Mouse (Mus musculus) erythroblast, embryonic 14.5 days (primary cell): ENCODE measurements around the gene Arhgap1. TPM values are rescaled to one million over a fixed set of nuclear protein-coding genes. Genes with fewer than 3 reads are reported as not detected.
A peak's percentile ranks its signal among the peaks of the same experiment; 100 is the strongest.

Source experiments
- H3K27me3 ChIP-seq: 2 replicates; pipeline ENCODE4 v1.6.1; 2012; ENCODE audit warnings: inconsistent platforms; ENCODE audit not compliant: control insufficient read depth
- H3K36me3 ChIP-seq: 2 replicates; pipeline ENCODE4 v1.6.1; 2012; ENCODE audit warnings: mild to moderate bottlenecking, inconsistent platforms; ENCODE audit not compliant: control insufficient read depth
- H3K4me1 ChIP-seq: 2 replicates; pipeline ENCODE4 v1.6.1; 2012; ENCODE audit warnings: inconsistent platforms; ENCODE audit not compliant: control insufficient read depth
- H3K4me3 ChIP-seq: replicated peaks from 2 replicates; pipeline ENCODE3; 2012; ENCODE audit warnings: moderate library complexity, mild to moderate bottlenecking, inconsistent platforms
- H3K9me3 ChIP-seq: 2 replicates; pipeline ENCODE4 v1.6.1; 2012; ENCODE audit warnings: low read length, inconsistent platforms, mixed read lengths; ENCODE audit not compliant: control insufficient read depth
- GATA1 ChIP-seq: IDR thresholded peaks from 2 replicates; pipeline ENCODE4 v1.6.1; 2012; ENCODE audit warnings: low read length, inconsistent platforms, mixed read lengths
- TAL1 ChIP-seq: IDR thresholded peaks from 3 replicates; pipeline ENCODE4 v1.6.1; 2012; ENCODE audit warnings: low read length, inconsistent platforms, mixed read lengths
- polyA plus RNA-seq: library from polyadenylated mRNA; stranded (reverse); fragments of >175 nt; gene quantifications from 2 replicates; pipeline ENCODE4 v1.2.3, GENCODE M21; 2012

The Arhgap1 gene
- polyA plus RNA-seq, 1 experiment, result 1.5 TPM

DNA sequence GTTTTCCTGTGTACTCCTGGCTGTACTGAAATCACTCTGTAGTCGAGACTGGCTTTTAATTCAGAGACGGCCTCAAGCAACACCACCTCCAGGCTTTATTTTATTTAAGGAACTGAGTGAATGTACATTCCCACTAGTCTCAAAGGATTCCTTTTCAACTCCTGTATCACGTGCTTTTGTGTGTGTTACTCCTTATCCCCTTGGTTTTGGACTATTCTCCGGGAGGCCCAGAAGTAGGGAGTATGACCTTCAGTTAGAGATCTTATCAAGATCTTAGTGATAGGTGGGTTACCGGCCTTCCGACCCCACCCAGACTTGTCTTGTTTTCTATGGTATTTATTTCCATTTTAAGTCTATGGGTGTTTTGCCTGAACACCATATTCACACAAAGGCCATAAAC, 56.1 kb downstream of the Arhgap1 start:
- H3K9me3 ChIP-seq, result no peaks in the 10 kb centered on the region
- peaks cover 16% of the 10 kb centered on the region for H3K4me1 ChIP-seq
- no peaks in the 10 kb centered on the region for H3K27me3 ChIP-seq
- no peak overlapping the region for H3K4me3 ChIP-seq
- TF ChIP-seq GATA1 (no peak), TAL1 (no peak)
- H3K36me3 ChIP-seq, result no peaks in the 10 kb centered on the region; the same call in 1 of the 2 replicates

DNA sequence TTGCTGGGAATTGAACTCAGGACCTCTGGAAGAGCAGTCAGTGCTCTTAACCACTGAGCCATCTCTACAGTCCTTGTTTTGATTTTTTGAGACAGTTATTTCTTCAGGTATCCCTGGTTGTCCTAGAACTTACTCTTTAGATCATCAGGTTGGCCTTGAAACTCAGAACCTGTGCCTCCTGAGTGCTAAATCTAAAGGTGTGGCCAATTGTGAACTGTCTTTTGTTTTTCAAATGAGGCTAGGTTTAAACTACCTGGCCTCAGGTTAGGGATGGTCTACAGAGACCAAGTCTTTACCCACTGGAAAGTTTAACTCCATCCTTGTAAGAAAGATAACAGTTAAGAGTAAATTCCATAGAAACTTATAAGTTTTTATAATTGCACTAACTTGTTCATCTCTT, 56.8 kb downstream of the Arhgap1 start:
- Histone ChIP-seq H3K4me1 (peaks cover 20% of the 10 kb centered on the region), H3K4me3 (no peak overlapping the region), H3K27me3 (no peaks in the 10 kb centered on the region), H3K9me3 (no peaks in the 10 kb centered on the region), H3K36me3 (no peaks in the 10 kb centered on the region; the same call in 1 of the 2 replicates)
- TF ChIP-seq TAL1 (no peak), GATA1 (no peak)

DNA sequence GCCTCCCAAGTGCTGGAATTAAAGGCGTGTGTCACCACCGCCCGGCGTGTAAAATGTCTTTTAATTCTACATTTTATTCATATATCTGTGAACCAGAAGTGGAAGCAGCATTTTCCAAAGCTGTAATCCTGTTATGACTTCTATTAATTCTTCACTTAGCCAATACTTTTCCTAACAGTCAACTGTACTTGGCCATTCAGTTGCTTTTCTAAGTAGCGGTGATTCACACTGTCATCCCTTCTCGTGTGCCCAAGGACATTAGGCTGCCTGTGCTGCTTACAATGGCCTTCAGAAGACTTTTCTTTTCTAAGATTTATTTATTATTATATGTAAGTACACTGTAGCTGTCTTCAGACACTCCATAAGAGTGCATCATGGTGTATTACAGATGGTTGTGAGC, 58.7 kb downstream of the Arhgap1 start:
- H3K9me3 ChIP-seq, result no peaks in the 10 kb centered on the region
- peaks cover 32% of the 10 kb centered on the region for H3K4me1 ChIP-seq
- no peak for TF ChIP-seq TAL1
- TF ChIP-seq GATA1, result no peak
- H3K4me3 ChIP-seq, result no peak overlapping the region
- peaks cover 4% of the 10 kb centered on the region for H3K36me3 ChIP-seq
- H3K27me3 ChIP-seq, result no peaks in the 10 kb centered on the region

DNA sequence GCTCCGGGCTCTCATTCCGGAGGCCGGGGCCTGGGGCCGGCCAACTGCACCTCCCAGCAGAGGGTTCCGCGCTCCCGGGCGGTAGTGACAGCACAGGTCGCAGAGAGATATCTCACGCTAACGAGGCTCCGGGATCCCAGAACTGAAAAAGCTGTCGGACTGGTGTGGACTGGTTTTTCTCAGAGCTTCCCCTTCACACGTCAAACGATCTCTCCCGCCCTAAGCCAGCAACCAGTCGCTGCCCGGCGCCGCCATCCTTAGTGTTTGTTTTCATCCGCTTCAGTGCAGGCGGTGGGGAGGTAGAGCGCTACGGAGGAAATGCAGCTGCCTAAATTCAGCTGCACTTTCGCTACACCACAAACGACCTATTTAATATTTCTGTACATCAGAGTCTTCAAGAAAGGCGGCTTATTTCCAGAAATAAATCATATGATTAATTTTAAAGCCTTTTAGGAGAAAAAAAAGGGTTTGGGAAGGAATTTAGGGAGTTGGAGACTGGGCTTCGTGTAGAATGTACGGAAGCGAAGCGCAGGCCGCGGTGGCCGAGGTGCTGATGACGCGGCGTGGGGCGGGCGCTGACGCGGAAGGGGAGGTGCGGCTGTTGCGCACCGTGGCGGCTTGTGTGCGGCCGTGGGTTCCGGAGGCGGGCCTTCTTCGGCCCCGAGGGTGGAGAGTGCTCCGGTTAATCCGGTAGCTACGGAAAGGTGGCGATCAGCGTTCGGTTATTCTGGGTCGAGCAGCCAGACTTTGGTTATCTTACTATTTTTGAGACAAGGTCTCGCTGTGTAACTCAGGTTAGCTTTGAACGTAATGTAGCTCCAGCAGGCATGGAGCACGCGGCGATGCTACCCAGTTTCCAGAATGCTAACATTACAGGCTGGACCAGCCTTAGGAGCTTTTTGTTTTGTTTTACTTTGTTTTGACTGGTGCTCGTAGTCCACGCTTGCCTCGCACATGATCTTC, 60.9 kb downstream of the Arhgap1 start, which contains the start of the genes Atg13 and Harbi1:
Gene Atg13 (minus strand): TSS at position 305 of the 963 bp plus-strand sequence.
Gene Harbi1 (plus strand): TSS at position 581 of the 963 bp plus-strand sequence.
- H3K27me3 ChIP-seq, result no peaks in the 10 kb centered on the region
- no peaks in the 10 kb centered on the region for H3K9me3 ChIP-seq
- H3K4me3 ChIP-seq, result peak within 1 kb of the TSS; percentile 97
- TF ChIP-seq GATA1 (no peak), TAL1 (no peak)
- H3K36me3 ChIP-seq, result peaks cover 4% of the 10 kb centered on the region
- peaks cover 34% of the 10 kb centered on the region for H3K4me1 ChIP-seq

DNA sequence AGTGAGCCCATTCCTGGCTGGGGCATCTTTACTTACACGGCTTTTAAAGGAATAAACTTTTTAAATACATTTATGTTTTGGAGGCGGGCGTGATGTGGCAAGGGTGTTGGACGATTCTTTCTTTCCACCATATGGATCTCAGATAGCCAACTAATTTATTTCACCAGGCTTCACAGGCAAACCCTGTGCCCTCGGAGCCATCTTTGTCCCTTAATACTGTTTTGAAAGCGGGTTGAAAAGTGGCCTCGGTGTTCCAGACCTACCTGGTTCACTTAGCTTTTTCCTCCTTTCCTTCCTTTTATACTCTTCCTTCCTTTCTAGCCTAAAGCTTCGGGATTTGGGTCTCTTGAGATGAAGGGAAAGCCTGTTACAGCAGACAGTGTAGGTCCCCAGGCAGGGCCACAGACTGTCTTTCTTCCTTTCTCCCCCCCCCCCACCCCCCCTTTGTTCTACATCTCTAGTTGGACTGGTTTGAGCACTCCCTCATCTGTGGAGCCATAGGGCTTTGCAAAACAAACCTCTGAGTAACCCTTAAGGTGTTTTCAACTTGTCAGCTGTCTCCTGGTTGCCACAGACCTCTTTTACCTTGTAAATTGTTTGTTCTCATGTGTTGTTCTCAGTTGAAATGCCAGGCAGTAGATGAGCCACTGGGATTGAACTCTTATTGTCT, 61.7 kb downstream of the Arhgap1 start:
- Histone ChIP-seq H3K9me3 (no peaks in the 10 kb centered on the region), H3K4me3 (peak overlapping the region; percentile 97), H3K4me1 (peaks cover 34% of the 10 kb centered on the region), H3K27me3 (no peaks in the 10 kb centered on the region), H3K36me3 (peaks cover 6% of the 10 kb centered on the region)
- no peak for TF ChIP-seq TAL1
- no peak for TF ChIP-seq GATA1

DNA sequence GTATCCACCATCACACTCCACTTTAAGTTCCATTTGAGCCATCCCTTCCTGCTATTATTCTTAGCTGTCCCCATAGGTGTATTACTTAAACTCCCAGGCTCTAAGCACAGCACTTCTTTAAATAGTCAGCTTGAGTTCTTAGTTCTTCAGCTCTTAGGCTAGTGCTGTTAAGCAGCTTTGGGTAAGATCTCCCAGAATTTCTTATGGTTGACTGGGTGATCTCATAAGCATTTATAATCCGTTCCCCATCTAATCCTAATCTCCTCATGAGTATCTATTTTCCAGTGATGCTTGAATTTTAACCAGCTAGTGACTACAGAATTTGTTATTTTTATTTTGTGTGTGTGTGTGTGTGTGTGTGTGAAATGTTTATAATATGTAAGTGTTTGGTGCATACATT, 65.3 kb downstream of the Arhgap1 start:
- Histone ChIP-seq H3K4me3 (no peak overlapping the region), H3K4me1 (peaks cover 19% of the 10 kb centered on the region), H3K9me3 (no peaks in the 10 kb centered on the region), H3K27me3 (no peaks in the 10 kb centered on the region), H3K36me3 (peaks cover 9% of the 10 kb centered on the region)
- TF ChIP-seq TAL1 (no peak), GATA1 (no peak)

DNA sequence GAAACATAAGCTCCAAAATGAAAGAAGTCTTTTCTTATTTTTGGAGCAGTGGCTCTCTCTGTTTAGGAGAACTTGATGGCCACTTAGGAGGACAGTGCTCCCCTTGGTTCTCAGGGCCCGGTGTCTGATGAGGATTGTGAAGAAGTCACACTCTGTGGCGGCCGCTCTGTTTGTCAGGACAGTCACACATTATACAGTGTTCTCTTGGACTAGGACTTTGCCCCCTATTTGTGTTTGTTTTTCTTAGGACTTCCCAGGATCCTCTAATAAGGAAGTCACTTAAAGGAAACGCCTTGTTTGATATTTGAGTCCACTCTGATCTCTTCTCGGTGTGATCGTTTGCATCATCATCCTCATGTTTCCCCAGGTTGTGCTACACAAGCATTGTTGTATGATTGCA, 68.6 kb downstream of the Arhgap1 start:
- peaks cover 2% of the 10 kb centered on the region; the same call in 1 of the 2 replicates for H3K4me1 ChIP-seq
- TF ChIP-seq GATA1, result no peak
- TF ChIP-seq TAL1, result no peak
- H3K36me3 ChIP-seq, result peaks cover 12% of the 10 kb centered on the region
- H3K4me3 ChIP-seq, result no peak overlapping the region
- H3K9me3 ChIP-seq, result no peaks in the 10 kb centered on the region
- no peaks in the 10 kb centered on the region for H3K27me3 ChIP-seq

Other genes with a start within 250 kb of the Arhgap1 start
- gene 1110051M20Rik, start 205.2 kb upstream of the Arhgap1 start, polyA plus RNA-seq, result 0.09 and 0.18 TPM in 2 replicates
- not detected in 2 replicates for gene Lrp4, start 192.3 kb upstream of the Arhgap1 start, polyA plus RNA-seq
- 0.32 and 0.49 TPM in 2 replicates for gene Ckap5, start 123.1 kb upstream of the Arhgap1 start, polyA plus RNA-seq
- 0.05 and 0.09 TPM in 2 replicates for gene F2, start 13.4 kb upstream of the Arhgap1 start, polyA plus RNA-seq
- 0.56 and 0.74 TPM in 2 replicates for gene Zfp408, start 69 bp upstream of the Arhgap1 start, polyA plus RNA-seq
- gene Atg13, start 60.7 kb downstream of the Arhgap1 start, polyA plus RNA-seq, result 3.5 and 4.3 TPM in 2 replicates
- 0.04 and 0.15 TPM in 2 replicates for gene Harbi1, start 61.0 kb downstream of the Arhgap1 start, polyA plus RNA-seq
- 1.8 and 2.0 TPM in 2 replicates for gene Ambra1, start 80.3 kb downstream of the Arhgap1 start, polyA plus RNA-seq